Mouse (Mus musculus) G1E (cell line): ENCODE data around the gene Zfp536.

Experiments
- CTCF ChIP-seq: IDR thresholded peaks from 2 replicates; pipeline ENCODE4 v1.5.1; 2012; ENCODE audit warnings: low read depth, low read length, inconsistent platforms, mixed read lengths
- GATA1 ChIP-seq: IDR thresholded peaks from 2 replicates; pipeline ENCODE4 v1.6.1; 2012; ENCODE audit warnings: borderline replicate concordance, low read length, inconsistent platforms, mixed read lengths
- POLR2AphosphoS5 ChIP-seq: IDR thresholded peaks from 2 replicates; pipeline ENCODE4 v1.6.1; 2012; ENCODE audit warnings: low read depth, low read length, inconsistent platforms; ENCODE audit not compliant: insufficient replicate concordance
- TAL1 ChIP-seq: conservative IDR thresholded peaks from 2 replicates; pipeline ENCODE4 v1.6.1; 2012; ENCODE audit warnings: low read depth, low read length, inconsistent platforms, mixed read lengths

- TF ChIP-seq TAL1 (no peak), GATA1 (no peak), CTCF (no peak), POLR2AphosphoS5 (no peak)
Measured at GRCm38 (mm10) chr7:37563831-37564400, 209.5 kb downstream of the Zfp536 start.
